Mouse (Mus musculus): ENCODE measurements at regions not wholly inside any gene's neighbourhood (a gene's known extent, or its start where the extent isn't known, plus 50 kb on each side); places are given as distances from the start of the nearest gene placed in this dataset.
A peak's percentile ranks its signal among the peaks of the same experiment; 100 is the strongest.

DNA sequence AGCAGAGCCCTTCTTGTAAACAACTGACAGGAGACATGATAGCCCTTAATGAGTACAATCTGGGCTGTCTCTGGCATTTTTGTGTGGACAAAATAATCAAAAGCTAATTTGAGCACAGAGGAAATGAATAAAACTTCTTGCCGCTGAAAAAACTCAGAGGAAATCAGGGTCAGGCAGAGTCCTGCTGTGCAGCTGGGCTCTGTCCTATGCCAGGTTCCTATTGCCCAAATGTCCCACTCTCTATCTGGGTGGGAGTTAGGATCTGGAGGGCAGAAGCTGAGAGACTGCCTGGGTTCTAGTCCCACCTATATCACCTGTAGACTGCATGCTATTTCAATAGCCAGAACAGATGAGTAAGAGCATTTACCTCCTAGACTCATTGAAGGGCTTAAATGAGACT is 83.8 kb upstream of the Bmp2k start:
- H3K4me2 ChIP-seq (ENCODE audit: low read depth, low read length), result no peak overlapping the region
- H3K9me3 ChIP-seq (ENCODE audit: control insufficient read depth, low read length), result no peaks in the 10 kb centered on the region
- ATAC-seq (ENCODE audit: low read depth) (no peak), DNase-seq (ENCODE audit: low spot score) (no peak)
- H3K9ac ChIP-seq (ENCODE audit: low read depth, low read length), result no peak overlapping the region
- H3K4me1 ChIP-seq (ENCODE audit: control insufficient read depth, insufficient read depth, low read length), result 0 out of 2 replicates have a peak, but pooled peaks cover 4% of the 10 kb centered on the region
- H3K27me3 ChIP-seq (replicated peaks; ENCODE audit: control insufficient read depth, insufficient read depth, low read length), result no peaks in the 10 kb centered on the region
- H3K27ac ChIP-seq (replicated peaks; ENCODE audit: low read depth, low read length), result peak overlapping the region; percentile 0; the same call in 1 of the 2 replicates
- WGBS, result 34% methylated on average over 1 of the region's 1 CpGs
- H3K4me3 ChIP-seq (ENCODE audit: low read depth, low read length), result no peak overlapping the region
- no peaks in the 10 kb centered on the region for H3K36me3 ChIP-seq (ENCODE audit: control insufficient read depth, insufficient read depth, low read length)

DNA sequence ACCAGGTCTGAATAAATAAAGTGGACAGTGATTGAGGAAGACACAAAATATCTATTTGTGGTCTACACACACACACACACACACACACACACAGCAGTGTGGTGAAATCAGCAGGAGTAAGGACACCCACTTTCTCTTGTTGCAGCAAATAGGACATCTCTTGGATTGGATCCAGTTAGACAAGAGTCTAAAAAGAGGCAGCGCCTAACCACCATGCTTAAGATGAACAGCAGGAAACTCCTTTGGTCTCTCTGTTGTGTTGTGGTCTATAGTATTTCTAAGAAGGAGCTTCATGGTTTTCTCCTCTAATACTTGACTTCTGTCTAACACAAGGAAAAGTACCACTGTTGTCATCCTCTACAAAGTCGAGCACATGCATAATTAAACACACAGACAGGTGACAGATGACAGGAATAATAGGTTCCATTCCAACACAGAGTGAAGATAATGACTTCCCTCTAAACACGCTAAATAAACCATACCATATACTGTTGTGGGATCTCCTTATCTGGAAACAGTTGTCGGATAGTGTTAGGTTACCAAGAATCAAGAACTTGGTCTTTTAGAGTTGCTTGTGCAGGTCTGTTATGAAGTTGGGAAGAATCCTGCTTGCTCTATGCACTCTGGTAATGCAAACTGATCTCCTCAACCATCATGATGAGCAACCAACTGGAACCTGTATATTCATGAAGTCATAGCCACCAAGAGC is 82.6 kb upstream of the Bmp2k start:
- no peaks in the 10 kb centered on the region for H3K9me3 ChIP-seq (ENCODE audit: control insufficient read depth, low read length)
- H3K4me3 ChIP-seq (ENCODE audit: low read depth, low read length), result no peak overlapping the region
- H3K27ac ChIP-seq (replicated peaks; ENCODE audit: low read depth, low read length), result no peak overlapping the region
- H3K27me3 ChIP-seq (replicated peaks; ENCODE audit: control insufficient read depth, insufficient read depth, low read length), result no peaks in the 10 kb centered on the region
- no peak for DNase-seq (ENCODE audit: low spot score)
- H3K36me3 ChIP-seq (ENCODE audit: control insufficient read depth, insufficient read depth, low read length), result no peaks in the 10 kb centered on the region
- ATAC-seq (ENCODE audit: low read depth), result no peak
- no peak overlapping the region for H3K9ac ChIP-seq (ENCODE audit: low read depth, low read length)
- 77% methylated on average over 4 of the region's 4 CpGs for WGBS
- no peak overlapping the region for H3K4me2 ChIP-seq (ENCODE audit: low read depth, low read length)
- H3K4me1 ChIP-seq (ENCODE audit: control insufficient read depth, insufficient read depth, low read length), result 0 out of 2 replicates have a peak, but pooled peaks cover 4% of the 10 kb centered on the region

DNA sequence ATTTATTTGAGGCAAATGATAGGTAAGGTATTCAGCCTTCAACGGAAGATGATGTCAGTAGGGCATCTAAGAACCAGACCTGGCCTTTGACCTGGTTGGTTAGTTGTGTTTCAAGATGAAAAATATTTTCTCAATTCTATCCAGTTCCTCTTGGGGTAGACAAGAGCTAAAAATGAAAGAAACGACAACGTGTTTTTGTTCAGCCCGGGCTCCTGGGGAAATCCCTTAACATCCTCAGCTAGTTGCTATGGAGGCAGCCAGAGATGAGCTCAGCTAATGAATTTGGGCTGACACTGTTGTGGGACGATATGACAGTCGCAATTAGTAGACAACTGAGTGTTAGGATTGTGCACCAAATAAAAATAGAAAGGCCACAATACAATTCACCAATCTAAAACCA is 80.6 kb upstream of the Bmp2k start:
- Histone ChIP-seq H3K9ac (ENCODE audit: low read depth, low read length) (no peak overlapping the region), H3K4me1 (ENCODE audit: control insufficient read depth, insufficient read depth, low read length) (0 out of 2 replicates have a peak, but pooled peaks cover 4% of the 10 kb centered on the region), H3K9me3 (ENCODE audit: control insufficient read depth, low read length) (no peaks in the 10 kb centered on the region), H3K36me3 (ENCODE audit: control insufficient read depth, insufficient read depth, low read length) (no peaks in the 10 kb centered on the region), H3K27ac (replicated peaks; ENCODE audit: low read depth, low read length) (no peak overlapping the region), H3K4me2 (ENCODE audit: low read depth, low read length) (no peak overlapping the region), H3K27me3 (replicated peaks; ENCODE audit: control insufficient read depth, insufficient read depth, low read length) (no peaks in the 10 kb centered on the region), H3K4me3 (ENCODE audit: low read depth, low read length) (no peak overlapping the region)
- ATAC-seq (ENCODE audit: low read depth) (no peak), DNase-seq (ENCODE audit: low spot score) (no peak)
- WGBS, result 72% methylated on average over 6 of the region's 6 CpGs

DNA sequence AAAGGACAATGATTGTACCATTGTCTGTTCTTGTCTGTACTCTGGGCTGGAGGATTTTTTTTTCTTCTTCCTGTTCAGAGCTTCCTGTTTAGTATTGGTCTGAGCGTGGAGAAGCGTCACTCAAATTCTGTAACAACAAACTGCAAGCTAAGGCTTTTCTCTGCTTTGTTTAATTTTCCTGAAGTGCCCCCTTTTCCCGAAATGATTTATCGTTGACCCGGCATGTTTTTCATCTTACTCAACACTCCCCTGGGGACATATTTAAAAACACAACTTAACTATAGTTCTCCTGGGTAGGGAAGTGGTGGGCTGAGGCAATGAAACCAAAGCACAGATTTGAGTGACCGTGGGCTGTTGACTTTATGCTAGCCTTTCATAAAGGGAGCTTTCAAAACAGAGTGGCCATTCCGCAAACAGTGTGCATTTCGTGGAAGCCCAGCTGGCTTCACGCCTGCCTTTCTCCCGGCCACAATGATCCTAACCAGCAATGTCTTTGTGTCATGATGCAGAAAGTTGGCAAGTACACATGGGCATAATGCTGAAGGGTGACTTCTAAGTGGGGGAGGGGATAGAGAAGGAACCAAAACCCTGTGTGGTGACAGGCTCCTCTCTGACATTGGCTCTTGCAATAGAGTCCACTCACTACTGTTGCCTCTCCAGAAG is 79.8 kb upstream of the Bmp2k start:
- WGBS, result 31% methylated on average over 10 of the region's 10 CpGs
- no peak overlapping the region for H3K9ac ChIP-seq (ENCODE audit: low read depth, low read length)
- H3K4me3 ChIP-seq (ENCODE audit: low read depth, low read length), result no peak overlapping the region
- no peaks in the 10 kb centered on the region for H3K36me3 ChIP-seq (ENCODE audit: control insufficient read depth, insufficient read depth, low read length)
- no peaks in the 10 kb centered on the region for H3K27me3 ChIP-seq (replicated peaks; ENCODE audit: control insufficient read depth, insufficient read depth, low read length)
- no peak overlapping the region; the same call in 1 of the 2 replicates for H3K27ac ChIP-seq (replicated peaks; ENCODE audit: low read depth, low read length)
- DNase-seq (ENCODE audit: low spot score) (peak; percentile 47), ATAC-seq (ENCODE audit: low read depth) (no peak)
- H3K9me3 ChIP-seq (ENCODE audit: control insufficient read depth, low read length), result no peaks in the 10 kb centered on the region
- H3K4me2 ChIP-seq (ENCODE audit: low read depth, low read length), result no peak overlapping the region
- 0 out of 2 replicates have a peak, but pooled peaks cover 4% of the 10 kb centered on the region for H3K4me1 ChIP-seq (ENCODE audit: control insufficient read depth, insufficient read depth, low read length)

DNA sequence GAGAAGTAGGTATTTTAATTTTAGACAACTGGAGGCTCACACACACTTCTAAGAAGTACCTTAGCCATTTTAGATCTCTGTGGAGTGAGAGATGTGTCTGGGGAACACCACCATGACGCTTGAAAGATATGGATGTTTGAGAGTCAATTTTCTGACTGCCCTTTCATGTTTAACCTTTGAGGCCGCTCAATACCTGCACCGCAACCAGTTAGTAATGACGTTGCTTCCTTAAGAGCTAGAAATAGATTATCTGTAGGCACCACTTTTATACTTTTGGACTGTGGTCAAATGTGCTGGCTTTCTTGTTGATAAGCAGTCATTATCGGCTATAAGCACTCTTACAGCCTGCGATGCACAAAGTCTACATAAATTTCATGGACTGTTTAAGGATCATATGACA is 78.3 kb upstream of the Bmp2k start:
- H3K9me3 ChIP-seq (ENCODE audit: control insufficient read depth, low read length), result no peaks in the 10 kb centered on the region
- H3K9ac ChIP-seq (ENCODE audit: low read depth, low read length), result no peak overlapping the region
- H3K4me2 ChIP-seq (ENCODE audit: low read depth, low read length), result no peak overlapping the region
- DNase-seq (ENCODE audit: low spot score) (no peak), ATAC-seq (ENCODE audit: low read depth) (no peak)
- 0 out of 2 replicates have a peak, but pooled peaks cover 4% of the 10 kb centered on the region for H3K4me1 ChIP-seq (ENCODE audit: control insufficient read depth, insufficient read depth, low read length)
- H3K27ac ChIP-seq (replicated peaks; ENCODE audit: low read depth, low read length), result no peak overlapping the region
- H3K36me3 ChIP-seq (ENCODE audit: control insufficient read depth, insufficient read depth, low read length), result no peaks in the 10 kb centered on the region
- H3K27me3 ChIP-seq (replicated peaks; ENCODE audit: control insufficient read depth, insufficient read depth, low read length), result no peaks in the 10 kb centered on the region
- 85% methylated on average over 6 of the region's 6 CpGs for WGBS
- H3K4me3 ChIP-seq (ENCODE audit: low read depth, low read length), result no peak overlapping the region

DNA sequence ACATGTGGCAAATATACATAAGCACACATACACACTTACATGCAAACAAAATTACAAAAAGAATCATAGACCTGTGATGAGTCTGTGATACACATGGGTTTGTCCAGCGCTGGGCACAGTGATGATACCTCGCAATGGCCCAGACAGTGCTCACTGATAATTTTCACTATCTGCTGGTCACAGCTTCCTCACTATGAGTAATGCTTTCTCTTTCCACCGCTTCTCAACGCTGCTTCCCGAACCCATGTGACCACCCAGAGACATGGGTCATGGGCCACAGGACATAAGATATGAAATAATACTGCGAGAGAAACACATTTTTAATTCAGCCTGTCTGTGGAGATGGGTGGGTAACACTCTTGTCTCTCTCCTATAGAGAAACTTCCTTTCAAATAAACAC is 76.5 kb upstream of the Bmp2k start:
- Histone ChIP-seq H3K9ac (ENCODE audit: low read depth, low read length) (no peak overlapping the region), H3K4me1 (ENCODE audit: control insufficient read depth, insufficient read depth, low read length) (0 out of 2 replicates have a peak, but pooled peaks cover 4% of the 10 kb centered on the region), H3K4me3 (ENCODE audit: low read depth, low read length) (no peak overlapping the region), H3K9me3 (ENCODE audit: control insufficient read depth, low read length) (no peaks in the 10 kb centered on the region), H3K4me2 (ENCODE audit: low read depth, low read length) (no peak overlapping the region), H3K27ac (replicated peaks; ENCODE audit: low read depth, low read length) (no peak overlapping the region), H3K27me3 (replicated peaks; ENCODE audit: control insufficient read depth, insufficient read depth, low read length) (no peaks in the 10 kb centered on the region), H3K36me3 (ENCODE audit: control insufficient read depth, insufficient read depth, low read length) (no peaks in the 10 kb centered on the region)
- DNase-seq (ENCODE audit: low spot score), result no peak
- WGBS, result 86% methylated on average over 6 of the region's 6 CpGs
- ATAC-seq (ENCODE audit: low read depth), result no peak

DNA sequence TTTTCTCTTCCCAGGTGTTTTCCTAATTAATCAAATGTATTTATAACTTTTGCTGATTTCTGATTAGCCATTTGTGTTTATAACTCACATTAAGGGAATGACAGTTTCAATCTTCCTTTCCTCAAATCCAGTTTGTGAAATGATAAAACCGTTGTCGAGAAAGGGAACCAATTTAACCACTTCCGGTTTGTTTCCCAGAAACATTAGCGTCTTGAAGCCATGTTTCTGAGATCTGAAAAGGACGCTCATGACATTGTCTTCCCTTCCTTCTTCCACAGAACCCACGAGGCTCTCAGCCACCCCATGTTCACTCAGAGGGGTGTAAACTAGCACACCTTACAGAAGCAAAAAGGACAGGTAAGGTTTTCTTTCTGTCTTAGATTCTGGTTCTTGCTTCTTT is 76.0 kb upstream of the Bmp2k start:
- Histone ChIP-seq H3K9me3 (ENCODE audit: control insufficient read depth, low read length) (no peaks in the 10 kb centered on the region), H3K36me3 (ENCODE audit: control insufficient read depth, insufficient read depth, low read length) (no peaks in the 10 kb centered on the region), H3K4me1 (ENCODE audit: control insufficient read depth, insufficient read depth, low read length) (0 out of 2 replicates have a peak, but pooled peaks cover 4% of the 10 kb centered on the region), H3K4me2 (ENCODE audit: low read depth, low read length) (no peak overlapping the region), H3K27me3 (replicated peaks; ENCODE audit: control insufficient read depth, insufficient read depth, low read length) (no peaks in the 10 kb centered on the region), H3K4me3 (ENCODE audit: low read depth, low read length) (no peak overlapping the region), H3K9ac (ENCODE audit: low read depth, low read length) (no peak overlapping the region), H3K27ac (replicated peaks; ENCODE audit: low read depth, low read length) (peak overlapping the region; percentile 6; the same call in 1 of the 2 replicates)
- WGBS, result 74% methylated on average over 6 of the region's 6 CpGs
- no peak for ATAC-seq (ENCODE audit: low read depth)
- DNase-seq (ENCODE audit: low spot score), result no peak

DNA sequence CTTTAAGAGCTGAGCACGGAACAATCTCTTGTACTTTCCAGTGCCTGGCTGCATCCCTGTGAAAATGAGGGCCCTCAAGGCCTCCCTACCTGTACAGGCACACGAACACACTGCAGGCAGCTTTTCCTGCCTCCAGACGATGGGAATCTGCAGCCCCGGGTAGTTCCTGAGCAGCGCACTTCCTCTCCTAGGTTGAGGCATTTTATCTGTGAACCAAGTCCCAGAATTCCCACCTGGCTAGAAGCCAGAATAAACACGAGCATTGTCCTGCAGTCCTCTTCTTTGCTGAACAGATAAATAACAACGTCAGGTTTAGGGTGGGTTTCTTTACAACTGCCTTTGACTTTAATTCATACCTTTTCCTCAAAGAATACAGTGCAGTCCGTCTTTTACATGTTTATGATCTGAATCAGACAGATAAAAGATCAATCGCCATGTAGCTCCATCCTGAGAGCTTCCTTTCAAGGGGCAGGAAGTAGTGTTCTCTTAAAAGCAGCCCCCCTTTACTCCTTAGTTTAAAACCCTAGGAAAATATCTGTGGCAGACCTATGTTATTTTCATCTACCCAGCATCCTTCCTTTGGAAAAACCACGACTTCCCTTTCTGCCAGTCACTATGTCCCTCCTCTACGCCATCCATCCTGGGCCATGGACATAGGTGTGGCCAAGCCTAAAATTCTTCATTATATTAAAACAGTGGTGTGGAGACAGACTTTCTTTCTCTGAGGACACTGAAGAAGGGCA is 75.3 kb upstream of the Bmp2k start:
- DNase-seq (ENCODE audit: low spot score) (peak; percentile 56), ATAC-seq (ENCODE audit: low read depth) (no peak)
- 53% methylated on average over 11 of the region's 11 CpGs for WGBS
- Histone ChIP-seq H3K27me3 (replicated peaks; ENCODE audit: control insufficient read depth, insufficient read depth, low read length) (no peaks in the 10 kb centered on the region), H3K4me1 (ENCODE audit: control insufficient read depth, insufficient read depth, low read length) (0 out of 2 replicates have a peak, but pooled peaks cover 1% of the 10 kb centered on the region), H3K4me2 (ENCODE audit: low read depth, low read length) (no peak overlapping the region), H3K27ac (replicated peaks; ENCODE audit: low read depth, low read length) (peak overlapping the region; percentile 25), H3K9ac (ENCODE audit: low read depth, low read length) (no peak overlapping the region), H3K4me3 (ENCODE audit: low read depth, low read length) (no peak overlapping the region), H3K9me3 (ENCODE audit: control insufficient read depth, low read length) (no peaks in the 10 kb centered on the region), H3K36me3 (ENCODE audit: control insufficient read depth, insufficient read depth, low read length) (no peaks in the 10 kb centered on the region)

All from embryonic facial prominence, embryonic 14.5 days (tissue).